Comparison of ENCODE assay signal across 23 mouse cellular contexts in genomic region chr10:79814271-79814842, GRCm38 (mm10). TPM values are rescaled to one million over a fixed set of nuclear protein-coding genes. Genes with fewer than 3 reads are reported as not detected.
DNase-seq lines count a peak whose midpoint lies in the region; ATAC-seq and TF ChIP-seq lines count a peak whose summit lies in the region.
"Had no signal": no experiment of that assay in that cellular context is flagged by ENCODE, and none has a peak within 500 bp of the region (broad histone marks: within the 10 kb centered on the region; RNA-seq: fewer than 3 reads in every experiment).

No protein-coding gene starts in this region.

- POLR2A ChIA-PET in Patski (lab: Charles Lee) = interaction anchor here (0.6 to 0.7 kb wide), 3 partner anchors 12 to 104 kb away, joined by 3 read pairs; no protein-coding TSS in a partner anchor

- no peaks in the 10 kb centered on the region for H3K9me3 ChIP-seq in hindbrain, embryonic 13.5 days
- H3K9me3 ChIP-seq in hindbrain, embryonic 11.5 days (ENCODE audit: control insufficient read depth, low read length) = no peaks in the 10 kb centered on the region
- H3K9me3 ChIP-seq: embryonic facial prominence, embryonic 10.5 days; forebrain, embryonic 13.5 days; G1E; lung, embryonic 15.5 days had no signal

- TF ChIP-seq CTCF in Patski (IDR thresholded peaks at IDR 0.05) = no peak
- no peak for TF ChIP-seq CTCF in layer of hippocampus, adult 2 months (conservative IDR thresholded peaks at IDR 0.05)

- H3K27ac ChIP-seq in hindbrain, embryonic 13.5 days = peak overlapping the region; percentile 30; the same call in 1 of the 2 replicates
- no peak overlapping the region for H3K27ac ChIP-seq in hindbrain, embryonic 11.5 days (ENCODE audit: low read depth, low read length)
- no peak overlapping the region for H3K27ac ChIP-seq in layer of hippocampus, adult 2 months
- H3K27ac ChIP-seq: embryonic facial prominence, embryonic 10.5 days; forebrain, embryonic 13.5 days; lung, embryonic 15.5 days; macrophage; stomach, postnatal 0 days had no signal

- H3K4me2 ChIP-seq in hindbrain, embryonic 13.5 days = no peak overlapping the region
- no peak overlapping the region for H3K4me2 ChIP-seq in hindbrain, embryonic 11.5 days (replicated peaks; ENCODE audit: low read depth, low read length)
- H3K4me2 ChIP-seq: forebrain, embryonic 13.5 days; heart, embryonic 11.5 days; lung, embryonic 15.5 days had no signal

- H3K9ac ChIP-seq in hindbrain, embryonic 13.5 days = no peak overlapping the region
- no peak overlapping the region for H3K9ac ChIP-seq in hindbrain, embryonic 11.5 days (ENCODE audit: low read depth, low read length)
- H3K9ac ChIP-seq: forebrain, embryonic 13.5 days; lung, embryonic 15.5 days had no signal

- H3K4me1 ChIP-seq in hindbrain, embryonic 13.5 days (replicated peaks) = peaks cover 5% of the 10 kb centered on the region; the same call in 1 of the 2 replicates
- no peaks in the 10 kb centered on the region for H3K4me1 ChIP-seq in hindbrain, embryonic 11.5 days (replicated peaks; ENCODE audit: control insufficient read depth, insufficient read depth, low read length)

- in situ Hi-C loops in Patski (cut with MboI; ENCODE audit: low pct_unique_long_range_greater_than_20kb) = no loop called here

- ATAC-seq in hindbrain, embryonic 13.5 days (ENCODE audit: low FRiP score) = no peak
- ATAC-seq in hindbrain, embryonic 11.5 days (ENCODE audit: low FRiP score) = no peak
- ATAC-seq in Patski = peak; percentile 33
- no peak for ATAC-seq in monocyte, adult 5-6 weeks (replicated peaks; ENCODE audit: insufficient number of reproducible peaks, low FRiP score, low TSS enrichment, poor library complexity, severe bottlenecking)
- ATAC-seq: CD4-positive, CD25-positive, alpha-beta regulatory T cell, adult 4 months; forebrain, embryonic 13.5 days had no signal

- no peak for DNase-seq in hindbrain, embryonic 11.5 days (ENCODE audit: low spot score)
- DNase-seq in Patski (ENCODE audit: low read depth, low spot score) = no peak
- peak; percentile 89 for DNase-seq in kidney, adult 9 months
- peak; percentile 68 to 84 for DNase-seq in kidney, postnatal 36 days
- DNase-seq in frontal cortex, postnatal 36 days (ENCODE audit: low spot score in 2 of 2) = no peak
- DNase-seq in layer of hippocampus, adult 2 months (ENCODE audit: low spot score in 2 of 2) = no peak
- DNase-seq: cerebellum, postnatal 36 days; gastrocnemius, postnatal 36 days; heart, postnatal 14 days; right cerebral cortex, postnatal 14 days; thymus, postnatal 14 days had no signal

- CTCF ChIA-PET in Patski (lab: Charles Lee) = interaction anchor here (3.0 kb wide), 1 partner anchor 21 kb away, joined by 24 read pairs; the partner anchor contains the start of gene Palm

- H3K4me3 ChIP-seq in hindbrain, embryonic 13.5 days = no peak overlapping the region
- no peak overlapping the region for H3K4me3 ChIP-seq in hindbrain, embryonic 11.5 days (ENCODE audit: low read depth, low read length)
- no peak overlapping the region for H3K4me3 ChIP-seq in layer of hippocampus, adult 2 months
- H3K4me3 ChIP-seq: embryonic facial prominence, embryonic 10.5 days; forebrain, embryonic 13.5 days; lung, embryonic 15.5 days had no signal

- WGBS in hindbrain, embryonic 13.5 days = 84% methylated on average over 5 of the region's 5 CpGs
- 85% methylated on average over 5 of the region's 5 CpGs for WGBS in hindbrain, embryonic 11.5 days

- no peaks in the 10 kb centered on the region for H3K27me3 ChIP-seq in hindbrain, embryonic 13.5 days
- no peaks in the 10 kb centered on the region for H3K27me3 ChIP-seq in hindbrain, embryonic 11.5 days (ENCODE audit: control insufficient read depth, insufficient read depth, low read length)
- H3K27me3 ChIP-seq in Patski = no peaks in the 10 kb centered on the region
- H3K27me3 ChIP-seq: forebrain, embryonic 13.5 days; lung, embryonic 15.5 days had no signal

- peaks cover 79% of the 10 kb centered on the region for H3K36me3 ChIP-seq in hindbrain, embryonic 13.5 days
- H3K36me3 ChIP-seq in hindbrain, embryonic 11.5 days (ENCODE audit: control insufficient read depth, insufficient read depth, low read length) = peaks cover 8% of the 10 kb centered on the region
- H3K36me3 ChIP-seq: G1E had no signal

RNA-seq across cellular contexts. Expression of gene Misp, which starts 6.4 kb away (rescaled TPM):
- polyA plus RNA-seq in hindbrain, embryonic 13.5 days (2015; fragmentation: Nextera tagmentation; extraction: Ambion mirVana) = 0.84 and 1.0 TPM in 2 replicates
- polyA plus RNA-seq in hindbrain, embryonic 11.5 days (2014; fragmentation: Nextera tagmentation; extraction: Ambion mirVana) = 0.59 and 0.69 TPM in 2 replicates
- 0.17 TPM for polyA plus RNA-seq in Patski (2021)
- 1 to 10 TPM in 1 of 2 experiments, under 1 TPM in 1; 0.54 to 1.1 TPM for total RNA-seq in layer of hippocampus, adult 2 months (2021)
- total RNA-seq in monocyte, adult 5-6 weeks (2017) = not detected in 3 replicates
- total RNA-seq: gastrocnemius, postnatal 36 days had no signal
- polyA plus RNA-seq: G1E had no signal

RNA-seq across cellular contexts. Expression of gene Palm, which starts 21.0 kb away (rescaled TPM):
- 240 and 252 TPM in 2 replicates for polyA plus RNA-seq in hindbrain, embryonic 13.5 days (2015; fragmentation: Nextera tagmentation; extraction: Ambion mirVana)
- 129 and 132 TPM in 2 replicates for polyA plus RNA-seq in hindbrain, embryonic 11.5 days (2014; fragmentation: Nextera tagmentation; extraction: Ambion mirVana)
- 141 TPM for polyA plus RNA-seq in Patski (2021)
- 100 to 1,000 TPM; 275 to 277 TPM for total RNA-seq in layer of hippocampus, adult 2 months (2021)
- 21.3 to 30.9 TPM (median 27.0 TPM) in 3 replicates for total RNA-seq in monocyte, adult 5-6 weeks (2017)

RNA-seq across cellular contexts. Expression of gene Prss57, which starts 23.6 kb away (rescaled TPM):
- polyA plus RNA-seq in hindbrain, embryonic 13.5 days (2015; fragmentation: Nextera tagmentation; extraction: Ambion mirVana) = 0.18 TPM in 1 of 2 replicates, not detected in the other
- polyA plus RNA-seq in hindbrain, embryonic 11.5 days (2014; fragmentation: Nextera tagmentation; extraction: Ambion mirVana) = 0.13 TPM in 1 of 2 replicates, not detected in the other
- not detected for polyA plus RNA-seq in Patski (2021)
- under 1 TPM; 0.26 to 0.37 TPM for total RNA-seq in layer of hippocampus, adult 2 months (2021)
- 0.21 to 2.1 TPM in 2 of 3 replicates, not detected in the other for total RNA-seq in monocyte, adult 5-6 weeks (2017)
- total RNA-seq: adrenal gland, adult 18-20 months; gastrocnemius, postnatal 36 days had no signal
- polyA plus RNA-seq: CD4-positive, CD25-positive, alpha-beta regulatory T cell, adult 4 months; embryonic facial prominence, embryonic 10.5 days; G1E; heart, embryonic 11.5 days; macrophage; neural tube, embryonic 14.5 days had no signal

RNA-seq across cellular contexts. Expression of gene Fstl3, which starts 37.3 kb away (rescaled TPM):
- polyA plus RNA-seq in hindbrain, embryonic 13.5 days (2015; fragmentation: Nextera tagmentation; extraction: Ambion mirVana) = 1.3 and 1.4 TPM in 2 replicates
- 1.5 TPM in 2 replicates for polyA plus RNA-seq in hindbrain, embryonic 11.5 days (2014; fragmentation: Nextera tagmentation; extraction: Ambion mirVana)
- 2.3 TPM for polyA plus RNA-seq in Patski (2021)
- 1 to 10 TPM; 2.5 to 2.7 TPM for total RNA-seq in layer of hippocampus, adult 2 months (2021)
- total RNA-seq in monocyte, adult 5-6 weeks (2017) = 1.3 to 3.3 TPM (median 2.0 TPM) in 3 replicates

RNA-seq across cellular contexts. Expression of gene Ptbp1, which starts 39.9 kb away (rescaled TPM):
- polyA plus RNA-seq in hindbrain, embryonic 13.5 days (2015; fragmentation: Nextera tagmentation; extraction: Ambion mirVana) = 84.7 and 86.0 TPM in 2 replicates
- polyA plus RNA-seq in hindbrain, embryonic 11.5 days (2014; fragmentation: Nextera tagmentation; extraction: Ambion mirVana) = 141 and 152 TPM in 2 replicates
- 349 TPM for polyA plus RNA-seq in Patski (2021)
- total RNA-seq in layer of hippocampus, adult 2 months (2021) = 10 to 100 TPM; 56.9 to 58.7 TPM
- total RNA-seq in monocyte, adult 5-6 weeks (2017) = 55.7 to 124 TPM (median 78.8 TPM) in 3 replicates

Comparison
In these comparisons a context has a peak if more than half of its experiments do, and no peak if none do; other contexts are left out.
1. DNase-seq: peak in kidney, adult 9 months (single experiment) and kidney, postnatal 36 days (2 of 2); none in hindbrain, embryonic 11.5 days (single experiment), Patski (single experiment), frontal cortex, postnatal 36 days (0 of 2) and layer of hippocampus, adult 2 months (0 of 2).